Mouse (Mus musculus): ENCODE measurements around the gene Rgma. TPM values are rescaled to one million over a fixed set of nuclear protein-coding genes. Genes with fewer than 3 reads are reported as not detected.

Gene Rgma
- total RNA-seq, 4 experiments from 2014 or later: 63.8 to 70.3 (median 64.4) TPM

- DNase-seq (ENCODE audit: low spot score in 2 of 2): no peak
Observed at GRCm38 (mm10) chr7:73371587-73372321, 3.6 kb upstream of the Rgma start.

GRCm38 (mm10) chr7:73372352-73372970 lies 2.8 kb upstream of the Rgma start:
- peak; percentile 49 to 53 for DNase-seq (ENCODE audit: low spot score in 2 of 2)

GRCm38 (mm10) chr7:73374727-73375126 lies 582 bp upstream of the Rgma start:
- no peak for DNase-seq (ENCODE audit: low spot score in 2 of 2)

- DNase-seq (ENCODE audit: low spot score in 2 of 2): peak; percentile 54 to 65
Observed at GRCm38 (mm10) chr7:73376101-73377001, 1.0 kb downstream of the Rgma start.

- DNase-seq (ENCODE audit: low spot score in 2 of 2): no peak
Observed at GRCm38 (mm10) chr7:73377307-73377706, 2.0 kb downstream of the Rgma start.

GRCm38 (mm10) chr7:73378034-73378433 lies 2.7 kb downstream of the Rgma start:
- DNase-seq (ENCODE audit: low spot score in 2 of 2): no peak

GRCm38 (mm10) chr7:73382843-73383242 lies 7.5 kb downstream of the Rgma start:
- no peak for DNase-seq (ENCODE audit: low spot score in 2 of 2)

- DNase-seq (ENCODE audit: low spot score in 2 of 2): no peak
Observed at GRCm38 (mm10) chr7:73388866-73389265, 13.6 kb downstream of the Rgma start.

GRCm38 (mm10) chr7:73389419-73389818 lies 14.1 kb downstream of the Rgma start:
- no peak for DNase-seq (ENCODE audit: low spot score in 2 of 2)

- no peak for DNase-seq (ENCODE audit: low spot score in 2 of 2)
Observed at GRCm38 (mm10) chr7:73389871-73390294, 14.6 kb downstream of the Rgma start.

- DNase-seq (ENCODE audit: low spot score in 2 of 2): no peak
Observed at GRCm38 (mm10) chr7:73390426-73391001, 15.2 kb downstream of the Rgma start.

GRCm38 (mm10) chr7:73391002-73391517 lies 15.8 kb downstream of the Rgma start:
- DNase-seq (ENCODE audit: low spot score in 2 of 2): peak in 1 of 2 experiments; percentile 80

- no peak for DNase-seq (ENCODE audit: low spot score in 2 of 2)
Observed at GRCm38 (mm10) chr7:73391518-73392321, 16.4 kb downstream of the Rgma start.

- no peak for DNase-seq (ENCODE audit: low spot score in 2 of 2)
Observed at GRCm38 (mm10) chr7:73392359-73392758, 17.1 kb downstream of the Rgma start.

- DNase-seq (ENCODE audit: low spot score in 2 of 2): no peak
Observed at GRCm38 (mm10) chr7:73393307-73394012, 18.2 kb downstream of the Rgma start.

- no peak for DNase-seq (ENCODE audit: low spot score in 2 of 2)
Observed at GRCm38 (mm10) chr7:73394013-73394409, 18.7 kb downstream of the Rgma start.

- peak in 1 of 2 experiments; percentile 67 for DNase-seq (ENCODE audit: low spot score in 2 of 2)
Observed at GRCm38 (mm10) chr7:73398319-73398718, 23.0 kb downstream of the Rgma start.

- no peak for DNase-seq (ENCODE audit: low spot score in 2 of 2)
Observed at GRCm38 (mm10) chr7:73398806-73399442, 23.6 kb downstream of the Rgma start.

- no peak for DNase-seq (ENCODE audit: low spot score in 2 of 2)
Observed at GRCm38 (mm10) chr7:73399501-73400044, 24.3 kb downstream of the Rgma start.
